Mouse (Mus musculus) stomach, embryonic 15.5 days (tissue): ENCODE results near the gene Slc25a5. TPM values are rescaled to one million over a fixed set of nuclear protein-coding genes. Genes with fewer than 3 reads are reported as not detected.
A peak's percentile ranks its signal among the peaks of the same experiment; 100 is the strongest.

Source experiments
- ATAC-seq: fragments of 200-750 bp; cut with Nextera tagmentation; 2 replicates; pipeline ENCODE4 v1.8.0; 2017; ENCODE audit warnings: low read depth, moderate number of reproducible peaks, moderate TSS enrichment; ENCODE audit not compliant: insufficient read depth, low FRiP score
- H3K27ac ChIP-seq: fragments of 300-500 bp; sonication (generic); 2 replicates; pipeline ENCODE4 v1.5.1; 2015; ENCODE audit warnings: mild to moderate bottlenecking, inconsistent platforms
- H3K27me3 ChIP-seq: fragments of 300-500 bp; sonication (generic); replicated peaks from 2 replicates; pipeline ENCODE4 v1.6.1; 2015; ENCODE audit warnings: inconsistent platforms
- H3K36me3 ChIP-seq: fragments of 300-500 bp; sonication (generic); 2 replicates; pipeline ENCODE4 v1.6.1; 2015; ENCODE audit warnings: inconsistent platforms
- H3K4me1 ChIP-seq: fragments of 300-500 bp; sonication (generic); 2 replicates; pipeline ENCODE4 v1.6.1; 2015; ENCODE audit warnings: inconsistent platforms
- H3K4me2 ChIP-seq: fragments of 300-500 bp; sonication (generic); 2 replicates; pipeline ENCODE4 v1.6.1; 2015; ENCODE audit warnings: mild to moderate bottlenecking, inconsistent platforms
- H3K4me3 ChIP-seq: fragments of 300-500 bp; sonication (generic); replicated peaks from 2 replicates; pipeline ENCODE4 v1.5.1; 2015; ENCODE audit warnings: inconsistent platforms
- H3K9ac ChIP-seq: fragments of 300-500 bp; sonication (generic); 2 replicates; pipeline ENCODE4 v1.6.1; 2015; ENCODE audit warnings: inconsistent platforms
- H3K9me3 ChIP-seq: fragments of 300-500 bp; sonication (generic); 2 replicates; pipeline ENCODE4 v1.6.1; 2016; ENCODE audit warnings: inconsistent platforms
- WGBS: fragments of 180-500 bp; shearing (Covaris S2); methylation state at CpG from one replicate; pipeline ENCODE4 v1.1.7; 2015; 5-methylcytosine and 5-hydroxymethylcytosine counted together
- polyA plus RNA-seq: library from polyadenylated mRNA; unstranded; fragments of >200 nt; fragmentation: Nextera tagmentation; extraction: Ambion mirVana; gene quantifications from 2 replicates; pipeline ENCODE4 v1.2.1, GENCODE M21; 2015

The Slc25a5 gene
- polyA plus RNA-seq, 1 experiment from 2014 or later = 736 TPM

GRCm38 (mm10) chrX:36804196-36804595, 8.7 kb downstream of the Slc25a5 start:
- no peak overlapping the region for H3K27ac ChIP-seq
- H3K4me2 ChIP-seq = no peak overlapping the region
- ATAC-seq = no peak
- WGBS = 56% methylated on average over 5 of the region's 5 CpGs
- no peaks in the 10 kb centered on the region for H3K9me3 ChIP-seq
- no peaks in the 10 kb centered on the region for H3K36me3 ChIP-seq
- no peak overlapping the region for H3K4me3 ChIP-seq
- no peak overlapping the region for H3K9ac ChIP-seq
- H3K27me3 ChIP-seq = no peaks in the 10 kb centered on the region
- no peaks in the 10 kb centered on the region for H3K4me1 ChIP-seq

- Histone ChIP-seq H3K9ac (no peak overlapping the region), H3K27ac (no peak overlapping the region), H3K9me3 (no peaks in the 10 kb centered on the region), H3K4me2 (no peak overlapping the region), H3K27me3 (no peaks in the 10 kb centered on the region), H3K4me3 (no peak overlapping the region), H3K36me3 (no peaks in the 10 kb centered on the region), H3K4me1 (no peaks in the 10 kb centered on the region)
- ATAC-seq = no peak
- 65% methylated on average over 5 of the region's 5 CpGs for WGBS
Measured at GRCm38 (mm10) chrX:36805466-36806235, 10.2 kb downstream of the Slc25a5 start.

- H3K4me3 ChIP-seq = peak overlapping the region; percentile 39
- WGBS = 22% methylated on average over 45 of the region's 45 CpGs
- H3K4me2 ChIP-seq = peak overlapping the region; percentile 46
- no peaks in the 10 kb centered on the region for H3K36me3 ChIP-seq
- H3K9me3 ChIP-seq = no peaks in the 10 kb centered on the region
- H3K4me1 ChIP-seq = no peaks in the 10 kb centered on the region
- no peaks in the 10 kb centered on the region for H3K27me3 ChIP-seq
- H3K27ac ChIP-seq = peak overlapping the region; percentile 77
- no peak overlapping the region for H3K9ac ChIP-seq
- ATAC-seq = peak; percentile 90
Measured at GRCm38 (mm10) chrX:36807360-36808317, 12.2 kb downstream of the Slc25a5 start.

GRCm38 (mm10) chrX:36808318-36808683, 12.8 kb downstream of the Slc25a5 start:
- H3K4me3 ChIP-seq = peak overlapping the region; percentile 39
- H3K9ac ChIP-seq = no peak overlapping the region
- no peak for ATAC-seq
- 57% methylated on average over 6 of the region's 6 CpGs for WGBS
- H3K27ac ChIP-seq = peak overlapping the region; percentile 77; the same call in 1 of the 2 replicates
- peak overlapping the region; percentile 46 for H3K4me2 ChIP-seq
- H3K4me1 ChIP-seq = no peaks in the 10 kb centered on the region
- H3K9me3 ChIP-seq = no peaks in the 10 kb centered on the region
- H3K27me3 ChIP-seq = no peaks in the 10 kb centered on the region
- no peaks in the 10 kb centered on the region for H3K36me3 ChIP-seq

- 40% methylated on average over 5 of the region's 5 CpGs for WGBS
- Histone ChIP-seq H3K4me2 (no peak overlapping the region), H3K36me3 (no peaks in the 10 kb centered on the region), H3K4me1 (no peaks in the 10 kb centered on the region), H3K27ac (no peak overlapping the region), H3K9ac (no peak overlapping the region), H3K9me3 (no peaks in the 10 kb centered on the region), H3K27me3 (no peaks in the 10 kb centered on the region), H3K4me3 (no peak overlapping the region)
- no peak for ATAC-seq
Measured at GRCm38 (mm10) chrX:36811377-36811776, 15.9 kb downstream of the Slc25a5 start.

- no peaks in the 10 kb centered on the region for H3K36me3 ChIP-seq
- peak; percentile 59; the same call in 1 of the 2 replicates for ATAC-seq
- no peak overlapping the region for H3K4me3 ChIP-seq
- no peaks in the 10 kb centered on the region for H3K9me3 ChIP-seq
- no peaks in the 10 kb centered on the region for H3K27me3 ChIP-seq
- no peak overlapping the region for H3K27ac ChIP-seq
- no peak overlapping the region for H3K4me2 ChIP-seq
- no peak overlapping the region for H3K9ac ChIP-seq
- WGBS = 67% methylated on average over 8 of the region's 8 CpGs
- no peaks in the 10 kb centered on the region for H3K4me1 ChIP-seq
Measured at GRCm38 (mm10) chrX:36814161-36814836, 18.8 kb downstream of the Slc25a5 start.

- H3K27me3 ChIP-seq = no peaks in the 10 kb centered on the region
- 84% methylated on average over 4 of the region's 4 CpGs for WGBS
- no peak overlapping the region for H3K4me3 ChIP-seq
- H3K36me3 ChIP-seq = no peaks in the 10 kb centered on the region
- no peak overlapping the region for H3K27ac ChIP-seq
- no peaks in the 10 kb centered on the region for H3K4me1 ChIP-seq
- H3K4me2 ChIP-seq = no peak overlapping the region
- no peak overlapping the region for H3K9ac ChIP-seq
- no peak for ATAC-seq
- no peaks in the 10 kb centered on the region for H3K9me3 ChIP-seq
Measured at GRCm38 (mm10) chrX:36815022-36815421, 19.6 kb downstream of the Slc25a5 start.

GRCm38 (mm10) chrX:36815439-36815838, 20.0 kb downstream of the Slc25a5 start:
- no peaks in the 10 kb centered on the region for H3K36me3 ChIP-seq
- no peaks in the 10 kb centered on the region for H3K4me1 ChIP-seq
- no peak overlapping the region for H3K4me3 ChIP-seq
- H3K27me3 ChIP-seq = no peaks in the 10 kb centered on the region
- H3K4me2 ChIP-seq = no peak overlapping the region
- ATAC-seq = no peak
- no peak overlapping the region for H3K27ac ChIP-seq
- no peaks in the 10 kb centered on the region for H3K9me3 ChIP-seq
- no peak overlapping the region for H3K9ac ChIP-seq
- 79% methylated on average over 4 of the region's 4 CpGs for WGBS

- Histone ChIP-seq H3K4me2 (peak overlapping the region; percentile 45), H3K4me1 (no peaks in the 10 kb centered on the region), H3K27me3 (no peaks in the 10 kb centered on the region), H3K36me3 (no peaks in the 10 kb centered on the region), H3K27ac (peak overlapping the region; percentile 48; the same call in 1 of the 2 replicates), H3K4me3 (no peak overlapping the region), H3K9ac (no peak overlapping the region), H3K9me3 (no peaks in the 10 kb centered on the region)
- WGBS = 33% methylated on average over 8 of the region's 8 CpGs
- ATAC-seq = no peak
Measured at GRCm38 (mm10) chrX:36816368-36816899, 21.0 kb downstream of the Slc25a5 start.

GRCm38 (mm10) chrX:36816953-36817441, 21.5 kb downstream of the Slc25a5 start:
- WGBS = 11% methylated on average over 10 of the region's 10 CpGs
- Histone ChIP-seq H3K36me3 (no peaks in the 10 kb centered on the region), H3K27me3 (no peaks in the 10 kb centered on the region), H3K9ac (no peak overlapping the region), H3K9me3 (no peaks in the 10 kb centered on the region), H3K27ac (peak overlapping the region; percentile 71), H3K4me2 (peak overlapping the region; percentile 45), H3K4me3 (peak overlapping the region; percentile 11; the same call in 1 of the 2 replicates), H3K4me1 (no peaks in the 10 kb centered on the region)
- peak; percentile 78 for ATAC-seq

- no peak overlapping the region for H3K4me3 ChIP-seq
- no peak overlapping the region for H3K9ac ChIP-seq
- no peaks in the 10 kb centered on the region for H3K27me3 ChIP-seq
- no peak overlapping the region for H3K4me2 ChIP-seq
- no peaks in the 10 kb centered on the region for H3K4me1 ChIP-seq
- ATAC-seq = no peak
- no peaks in the 10 kb centered on the region for H3K36me3 ChIP-seq
- 35% methylated on average over 4 of the region's 4 CpGs for WGBS
- no peaks in the 10 kb centered on the region for H3K9me3 ChIP-seq
- no peak overlapping the region for H3K27ac ChIP-seq
Measured at GRCm38 (mm10) chrX:36819575-36819974, 24.1 kb downstream of the Slc25a5 start.
